Mouse (Mus musculus) layer of hippocampus, adult 9-10 months (tissue): ENCODE results near the gene Trpv3.
"Not testable (repeated sequence)": the region's sequence is repeated elsewhere in the genome, so short reads cannot be mapped to it uniquely, and the experiment has no call there.

ENCODE experiments used
- DNase-seq: peaks from one replicate; pipeline ENCODE4 v3.0.0; 2022; ENCODE audit warnings: low spot score

Gene Trpv3

GRCm38 (mm10) chr11:73289621-73290020 is 22.4 kb downstream of the Trpv3 start:
- DNase-seq: no peak

- no peak for DNase-seq
Measured at GRCm38 (mm10) chr11:73303123-73303522, 35.9 kb downstream of the Trpv3 start.

GRCm38 (mm10) chr11:73315961-73316360 is 48.8 kb downstream of the Trpv3 start:
- no peak for DNase-seq

- DNase-seq: not testable (repeated sequence)
Measured at GRCm38 (mm10) chr11:73318581-73318980, 51.4 kb downstream of the Trpv3 start.

- DNase-seq: not testable (repeated sequence)
Measured at GRCm38 (mm10) chr11:73321064-73321463, 53.9 kb downstream of the Trpv3 start.

GRCm38 (mm10) chr11:73323906-73324830 is 57.0 kb downstream of the Trpv3 start:
- DNase-seq: no peak

- DNase-seq: no peak
Measured at GRCm38 (mm10) chr11:73326485-73326886, 59.3 kb downstream of the Trpv3 start.

- no peak for DNase-seq
Measured at GRCm38 (mm10) chr11:73327361-73327760, 60.2 kb downstream of the Trpv3 start.

- DNase-seq: no peak
Measured at GRCm38 (mm10) chr11:73329442-73329841, 62.3 kb downstream of the Trpv3 start, which contains the start of the genes Aspa, Gm49340 and Spata22. Gene Aspa (minus strand): TSS chr11:73329596. Gene Gm49340 (plus strand): TSS chr11:73329741. Gene Spata22 (plus strand): TSS chr11:73329741.

GRCm38 (mm10) chr11:73333357-73333756 is 66.2 kb downstream of the Trpv3 start:
- DNase-seq: no peak

GRCm38 (mm10) chr11:73336919-73337318 is 69.7 kb downstream of the Trpv3 start:
- DNase-seq: no peak
